Mouse (Mus musculus) heart, adult 11 months (tissue): ENCODE measurements at regions not wholly inside any gene's neighbourhood (a gene's known extent, or its start where the extent isn't known, plus 50 kb on each side); places are given as distances from the start of the nearest gene placed in this dataset.

Experiments
- DNase-seq: peaks from one replicate; pipeline ENCODE4 v3.0.0; 2022

GRCm38 (mm10) chr13:51899319-51900042 lies 53.0 kb downstream of the Gadd45g start:
- peak; percentile 90 for DNase-seq

DNA sequence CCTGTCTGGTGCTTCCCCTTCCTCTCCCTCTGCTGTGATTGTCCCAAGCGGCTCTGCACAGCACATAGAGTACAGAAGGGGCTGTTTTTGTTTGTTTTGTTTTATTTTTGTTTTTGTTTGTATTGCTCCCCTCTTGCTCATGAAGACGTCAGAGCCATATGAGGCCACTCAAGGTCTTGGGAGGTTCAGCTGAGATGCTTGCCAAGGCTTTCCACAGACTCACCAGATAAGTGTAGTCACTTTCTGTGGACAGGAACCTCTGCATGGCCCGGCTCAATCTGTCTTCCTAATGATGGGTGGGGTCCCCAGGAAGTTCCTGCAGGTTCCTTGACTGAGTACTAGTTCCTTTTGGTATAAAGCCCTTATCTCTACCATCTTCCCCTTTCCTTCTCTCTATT lies 53.6 kb downstream of the Gadd45g start:
- peak; percentile 87 for DNase-seq

GRCm38 (mm10) chr13:51902482-51903285 lies 56.2 kb downstream of the Gadd45g start:
- peak; percentile 98 for DNase-seq

DNA sequence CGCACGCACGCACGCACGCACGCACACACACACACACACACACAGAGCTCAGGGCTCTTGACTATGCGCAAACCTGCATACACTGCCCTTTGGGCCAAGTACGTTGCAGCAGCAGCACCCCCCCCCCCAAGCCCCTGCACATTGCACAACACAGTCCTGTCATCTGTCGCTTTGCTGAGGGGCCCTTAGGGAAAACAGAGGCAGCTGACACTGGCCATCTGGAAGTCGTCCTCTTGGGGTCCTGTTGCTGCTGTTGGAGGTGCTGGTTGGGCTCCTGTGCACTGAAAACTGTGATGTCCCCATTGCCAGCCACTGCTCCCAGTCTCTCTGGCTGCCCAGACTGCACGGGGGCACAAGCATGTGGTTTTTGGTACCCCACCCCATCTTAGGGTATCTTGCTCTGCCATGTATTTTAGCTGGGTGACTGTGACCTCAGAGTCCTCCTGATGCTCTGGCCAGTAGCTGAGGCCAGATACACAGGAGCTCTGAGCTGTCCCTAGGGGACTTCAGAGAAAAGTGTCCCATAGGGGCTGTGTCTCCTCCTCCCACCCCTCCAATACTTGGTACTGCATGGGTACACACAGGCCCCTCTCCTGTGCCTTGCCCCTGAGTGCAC lies 57.0 kb downstream of the Gadd45g start:
- peak; percentile 95 for DNase-seq

- DNase-seq: peak; percentile 88
Observed at GRCm38 (mm10) chr13:51905270-51905669, 58.8 kb downstream of the Gadd45g start.

GRCm38 (mm10) chr13:51906103-51906502 lies 59.6 kb downstream of the Gadd45g start:
- no peak for DNase-seq

DNA sequence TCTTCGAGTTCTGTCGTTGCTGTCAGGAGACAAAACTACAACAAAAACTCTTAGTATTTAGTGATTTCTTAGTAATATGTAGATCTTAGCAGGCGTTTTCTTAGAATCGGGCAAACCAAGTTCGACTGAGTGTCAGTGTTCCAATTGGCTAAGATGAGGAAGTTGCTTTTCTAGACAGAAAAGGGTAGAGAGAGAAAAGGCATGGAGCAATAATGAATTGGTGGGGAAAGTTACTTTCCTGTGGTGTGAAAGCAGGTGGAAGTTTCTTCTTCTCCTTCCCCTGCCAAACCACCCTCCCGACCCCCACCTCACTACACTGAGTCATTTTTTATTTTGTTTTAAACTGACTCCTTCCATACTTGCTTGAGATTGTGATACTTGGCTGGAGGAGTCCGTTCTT lies 62.0 kb downstream of the Gadd45g start:
- DNase-seq: no peak

DNA sequence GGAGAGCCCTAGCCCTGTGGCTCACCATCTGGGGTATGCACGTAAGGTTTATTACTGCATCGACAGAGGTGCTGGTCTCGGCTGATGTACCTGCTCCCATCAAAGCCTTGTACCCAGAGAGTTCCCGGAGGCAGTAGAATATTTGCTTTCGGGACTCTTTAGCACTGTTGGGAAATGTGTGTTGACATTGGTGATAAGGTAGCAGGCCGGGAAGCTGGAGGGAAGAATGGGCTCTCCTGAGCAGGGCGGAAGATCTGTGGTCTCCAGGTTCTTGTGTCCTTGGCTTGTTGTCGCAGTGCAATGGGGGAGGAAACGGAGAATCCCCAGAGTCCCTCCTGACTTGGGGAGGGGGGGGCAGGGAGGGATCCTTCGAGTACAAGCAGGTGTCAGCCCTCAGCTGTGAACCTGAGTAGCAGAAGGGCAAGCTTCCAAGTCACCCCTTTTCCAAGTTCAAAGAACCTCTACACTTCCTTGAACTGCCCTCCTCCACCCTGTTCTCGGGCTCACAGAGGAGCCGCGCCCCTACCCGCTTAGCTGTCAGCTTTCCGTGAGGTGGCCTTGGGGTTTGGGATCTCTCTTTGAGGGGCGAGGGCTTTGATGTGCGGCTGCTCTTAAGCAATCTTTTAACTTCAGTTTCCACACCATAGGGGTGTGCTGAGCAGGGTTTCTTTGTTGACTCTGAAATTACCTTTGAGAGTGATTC lies 65.0 kb downstream of the Gadd45g start:
- no peak for DNase-seq

DNA sequence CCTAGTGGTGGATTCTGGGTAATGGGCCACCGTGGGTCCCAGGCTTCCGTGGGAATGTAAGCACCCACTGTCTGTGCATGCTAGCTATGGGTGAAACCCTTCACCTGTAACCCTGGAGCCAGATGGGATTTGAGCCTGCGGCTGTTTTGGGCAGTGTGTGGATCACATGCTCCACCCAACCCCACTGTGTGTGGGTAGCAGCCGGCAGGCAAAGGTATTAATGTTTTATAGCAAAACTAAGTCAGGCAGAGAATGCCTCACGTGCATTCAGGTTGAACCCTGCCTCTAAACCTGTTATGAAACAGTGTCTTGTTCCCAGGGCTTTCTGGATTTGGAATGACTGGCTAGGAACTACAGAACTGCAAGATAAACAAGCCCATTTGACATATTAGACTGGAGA lies 66.0 kb downstream of the Gadd45g start:
- DNase-seq: no peak

- no peak for DNase-seq
Observed at GRCm38 (mm10) chr13:51912994-51913393, 66.5 kb downstream of the Gadd45g start.

DNA sequence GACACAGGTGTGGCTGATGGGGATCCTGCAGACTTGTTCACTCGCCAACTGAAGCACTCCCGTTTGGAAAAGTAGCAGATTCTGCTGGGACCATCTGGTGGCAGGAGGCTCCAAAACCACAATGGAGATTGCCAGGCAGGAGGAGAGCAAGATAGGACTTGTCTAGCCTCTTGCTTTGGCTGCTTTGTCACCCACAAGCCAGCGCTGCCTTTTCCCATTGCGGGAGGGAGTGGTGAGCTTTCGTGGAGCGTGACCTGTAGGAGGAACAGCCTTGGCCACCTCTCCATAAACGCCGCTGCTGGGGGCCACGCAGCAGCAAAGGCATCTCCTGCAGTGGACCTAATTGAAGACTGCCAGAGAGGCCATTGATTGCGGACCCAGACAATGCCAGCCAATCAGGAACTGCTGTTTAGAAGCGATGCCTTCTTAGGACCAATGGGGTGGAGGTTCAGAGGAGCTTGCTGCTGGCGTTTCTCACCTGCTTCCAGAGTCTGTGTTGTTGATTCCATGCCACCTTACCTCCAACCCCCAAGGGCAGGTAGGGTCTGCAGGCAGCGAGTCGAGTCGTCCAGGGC lies 70.3 kb downstream of the Gadd45g start:
- no peak for DNase-seq

DNA sequence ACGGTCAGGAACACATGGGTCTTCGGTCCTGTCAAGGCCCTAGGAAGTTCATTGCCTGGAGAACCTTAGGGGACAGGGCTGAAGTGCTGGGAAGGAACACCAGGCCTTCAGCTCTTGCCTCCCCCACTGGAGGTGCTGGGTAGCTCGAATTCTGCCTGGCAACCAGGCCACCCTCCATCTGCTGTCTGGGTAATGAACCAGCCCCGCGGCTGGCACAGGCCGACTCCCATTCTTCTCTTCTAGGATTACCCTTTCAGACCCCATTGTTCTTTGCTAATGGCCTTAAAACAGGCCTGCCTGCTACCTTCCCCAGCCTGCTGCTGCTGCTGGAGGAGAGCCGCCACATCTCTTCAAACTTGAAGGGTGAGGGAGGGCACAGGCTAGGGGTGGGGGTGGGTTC lies 71.2 kb downstream of the Gadd45g start:
- no peak for DNase-seq

DNA sequence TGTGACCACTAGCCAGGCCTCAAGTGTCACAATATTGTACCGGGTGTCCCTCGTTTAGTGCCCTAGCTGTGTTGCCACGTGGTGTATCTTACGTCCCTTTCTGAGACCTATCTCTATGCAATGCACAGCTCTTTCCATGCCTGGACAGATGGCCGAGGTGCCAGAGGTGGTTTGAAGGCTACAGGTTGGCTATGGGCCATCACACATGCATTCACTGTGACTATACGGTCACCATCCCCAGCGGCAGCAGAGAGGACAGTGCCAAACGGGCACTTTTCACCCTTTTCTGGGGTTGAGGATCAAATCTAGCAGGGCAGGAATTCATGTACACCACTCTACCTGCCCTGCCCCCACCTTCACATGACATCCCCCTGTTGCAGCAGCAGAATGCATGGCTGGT lies 71.6 kb downstream of the Gadd45g start:
- DNase-seq: no peak

DNA sequence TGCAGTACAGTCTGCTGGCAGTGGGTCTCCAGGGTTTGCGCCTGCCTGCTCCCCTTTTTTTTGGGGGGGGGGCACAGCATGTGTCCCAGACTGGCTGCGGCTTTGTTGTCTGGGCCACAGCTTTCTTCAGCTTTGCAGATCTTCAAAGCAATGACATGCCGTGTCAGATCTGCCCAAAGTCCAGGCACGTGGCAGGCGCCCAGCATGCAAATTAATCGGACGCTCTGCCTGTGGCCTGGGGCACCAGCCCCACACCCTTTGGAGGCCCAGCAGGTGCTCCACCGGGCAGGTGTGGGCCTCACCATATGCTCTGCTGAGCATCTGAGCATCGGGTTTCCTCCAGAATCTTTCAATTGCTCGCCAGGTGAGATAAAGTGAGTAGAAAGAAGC lies 72.3 kb downstream of the Gadd45g start:
- DNase-seq: no peak

GRCm38 (mm10) chr13:51919171-51919793 lies 72.8 kb downstream of the Gadd45g start:
- DNase-seq: no peak

- DNase-seq: no peak
Observed at GRCm38 (mm10) chr13:51919937-51920336, 73.5 kb downstream of the Gadd45g start.

DNA sequence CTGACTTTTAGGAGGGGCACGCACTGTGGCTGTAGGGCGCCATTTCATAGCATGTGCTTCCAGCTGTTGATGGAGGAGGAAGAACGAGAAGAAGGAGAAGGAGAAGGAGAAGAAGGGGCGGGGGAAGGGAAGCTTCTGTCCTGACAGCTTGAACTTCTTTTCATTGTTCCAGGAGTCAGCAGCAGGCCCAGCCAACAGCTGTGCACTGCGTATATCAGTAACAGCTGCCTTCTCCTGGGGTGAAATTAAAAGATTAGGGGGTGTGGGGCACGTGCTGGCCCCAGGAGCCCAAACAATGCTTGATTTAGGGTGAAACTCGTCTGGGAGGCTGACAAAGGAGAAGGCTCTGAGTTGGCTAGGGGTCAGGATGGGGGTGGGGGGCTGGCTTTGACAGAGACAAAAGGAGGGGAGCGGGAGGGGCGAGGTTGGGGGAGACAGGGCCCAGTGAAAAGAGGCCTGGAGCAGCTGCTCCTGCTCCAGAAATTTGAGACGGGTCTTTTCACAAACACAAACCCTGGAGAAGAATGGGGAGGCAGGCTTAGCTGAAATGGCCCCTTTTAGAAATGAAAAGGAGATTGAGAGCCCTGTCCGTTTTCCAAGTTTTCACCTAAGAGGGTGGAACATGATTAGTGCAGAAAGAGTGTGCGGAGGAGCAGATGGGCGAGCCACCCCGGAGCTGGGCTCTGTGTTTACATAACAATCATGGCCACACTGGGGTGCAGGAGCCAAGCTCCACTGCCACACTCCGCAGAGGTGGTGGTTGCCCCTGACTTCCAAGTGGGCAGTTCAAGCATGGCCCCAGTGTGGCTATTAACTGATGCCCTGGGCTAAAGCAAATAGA lies 74.3 kb downstream of the Gadd45g start:
- DNase-seq: no peak

DNA sequence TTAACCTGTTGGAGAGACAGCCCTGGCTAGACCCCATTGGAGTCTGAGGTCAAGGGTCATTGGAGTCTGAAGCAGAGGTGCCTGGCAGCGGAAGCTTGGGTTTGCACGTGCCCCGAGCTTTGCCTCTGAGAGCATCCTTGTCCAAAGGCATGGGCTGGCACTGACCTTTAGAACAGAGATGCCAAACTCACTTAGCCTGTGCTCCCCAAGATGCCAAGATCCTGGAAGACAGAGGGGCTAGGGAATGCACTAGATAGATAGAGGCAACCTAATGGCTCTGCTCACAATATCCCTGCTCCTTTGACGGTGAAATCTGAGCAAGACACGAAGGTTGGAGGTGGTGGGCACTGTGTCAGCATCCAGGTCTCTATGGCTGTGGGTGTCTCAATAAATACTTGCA lies 75.1 kb downstream of the Gadd45g start:
- no peak for DNase-seq

DNA sequence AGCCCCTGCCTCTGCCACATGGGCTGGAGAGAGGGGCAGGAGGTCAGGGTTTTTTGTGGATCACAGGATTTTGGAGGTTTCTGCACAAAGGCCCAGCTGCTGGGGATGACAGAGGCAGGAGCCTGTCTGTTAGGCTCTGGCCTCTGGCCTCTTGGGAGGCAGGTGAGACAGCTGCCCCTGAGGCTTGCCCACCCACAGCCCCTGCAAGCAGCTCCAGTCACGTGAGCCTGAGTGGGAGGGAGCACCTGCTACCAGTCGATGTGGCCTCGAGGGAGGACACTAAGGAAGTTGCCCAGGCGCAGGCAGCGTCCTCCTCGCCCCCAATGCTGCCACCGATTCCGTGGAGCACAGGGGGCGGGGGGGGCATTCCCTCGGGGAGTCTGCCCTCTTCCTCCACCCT lies 80.3 kb downstream of the Gadd45g start:
- no peak for DNase-seq

GRCm38 (mm10) chr13:51929730-51930129 lies 83.3 kb downstream of the Gadd45g start:
- no peak for DNase-seq

DNA sequence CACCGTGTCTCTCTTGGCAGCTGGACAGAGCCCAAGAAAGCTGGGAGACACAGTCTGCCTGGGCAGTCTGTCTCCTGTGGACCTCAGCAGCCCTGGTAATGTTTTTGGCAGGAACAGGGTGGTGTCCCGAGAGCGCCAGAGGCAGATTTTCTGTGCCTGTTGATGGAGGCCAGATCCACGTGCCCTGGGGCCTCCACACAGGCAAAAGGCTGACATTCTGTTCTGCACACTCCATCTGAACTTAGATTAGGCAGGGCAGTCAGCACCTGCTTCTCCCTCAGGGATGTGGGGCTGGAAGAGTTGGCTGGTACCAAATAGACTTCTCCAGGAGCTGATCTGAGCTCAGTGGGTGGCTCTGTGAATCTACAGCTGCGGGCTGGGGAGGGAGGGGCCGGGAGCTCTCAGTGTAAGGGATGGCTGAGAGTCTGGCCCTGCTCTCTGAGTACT lies 83.8 kb downstream of the Gadd45g start:
- DNase-seq: peak; percentile 98
